Mouse (Mus musculus): Measurements from ENCODE around the gene Pdlim1. TPM values are rescaled to one million over a fixed set of nuclear protein-coding genes. Genes with fewer than 3 reads are reported as not detected.

The Pdlim1 gene
- polyA plus RNA-seq (2015; fragmentation: Nextera tagmentation; extraction: Ambion mirVana): 192 and 198 TPM in 2 replicates

DNA sequence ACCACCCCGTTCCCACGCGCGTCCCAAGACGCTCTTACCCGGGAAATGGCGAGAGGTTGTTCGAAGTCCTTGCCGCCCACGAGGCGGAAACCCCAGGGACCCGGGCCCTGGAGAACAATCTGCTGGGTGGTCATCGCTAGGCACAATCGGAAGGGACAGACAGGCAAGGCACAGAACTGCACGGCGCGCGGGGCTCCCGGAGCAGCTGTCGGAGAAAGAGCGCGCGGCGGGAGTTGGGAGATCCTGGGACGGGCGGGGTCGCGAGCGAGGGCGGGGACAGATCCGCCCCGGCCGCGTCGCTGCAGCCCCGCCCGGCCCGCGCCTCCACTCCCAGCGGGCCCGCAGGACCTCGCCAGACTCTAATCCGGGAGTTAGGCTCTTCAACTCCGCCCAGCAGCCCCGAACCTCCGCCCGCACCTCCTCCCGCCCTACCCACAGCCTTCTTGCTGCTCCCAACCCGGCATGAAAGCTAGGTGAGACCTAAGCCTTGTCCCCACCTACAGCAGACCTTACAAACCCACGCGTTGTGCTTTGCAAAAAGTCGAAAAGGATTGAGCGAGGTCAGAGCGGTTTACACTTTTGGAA, at the start of gene Pdlim1:
Gene Pdlim1, minus strand, starts transcription at position 535 of the 585 bp plus-strand sequence.
- Histone ChIP-seq H3K4me1 (0 out of 2 replicates have a peak, but pooled peaks cover 2% of the 10 kb centered on the region), H3K9me3 (no peaks in the 10 kb centered on the region), H3K9ac (peak within 1 kb of the TSS; percentile 71; the same call in 1 of the 2 replicates), H3K36me3 (no peaks in the 10 kb centered on the region), H3K4me3 (replicated peaks) (peak within 1 kb of the TSS; percentile 75), H3K27me3 (replicated peaks) (no peaks in the 10 kb centered on the region), H3K27ac (peak within 1 kb of the TSS; percentile 75; the same call in 1 of the 2 replicates), H3K4me2 (peak within 1 kb of the TSS; percentile 79)
- peak; percentile 93 for ATAC-seq (ENCODE audit: insufficient read depth, low FRiP score, low read depth)
- WGBS: under 1% methylated on average over 52 of the region's 54 CpGs

DNA sequence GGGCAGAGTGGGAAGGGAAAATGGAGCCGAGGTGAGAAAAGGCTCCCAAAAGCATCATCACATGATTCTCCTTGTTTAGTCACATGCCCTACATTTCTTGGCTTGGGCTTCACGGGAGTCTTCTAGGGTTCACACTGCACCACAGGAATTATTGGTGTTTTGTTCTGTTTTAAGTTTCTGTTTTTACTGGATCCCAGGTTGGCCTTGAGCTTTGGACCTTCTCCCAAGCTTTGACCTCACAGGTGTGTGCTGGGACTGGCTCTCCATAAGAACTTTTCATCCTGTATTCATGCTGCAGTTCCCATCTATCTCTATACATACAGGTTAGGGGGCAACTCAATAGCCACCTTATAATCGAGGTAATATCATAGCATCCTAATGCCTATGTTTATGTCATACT, 47.6 kb upstream of the Pdlim1 start:
- H3K27ac ChIP-seq: no peak overlapping the region

GRCm38 (mm10) chr19:40318511-40318910, 46.9 kb upstream of the Pdlim1 start:
- Histone ChIP-seq H3K27me3 (replicated peaks) (no peaks in the 10 kb centered on the region), H3K9ac (no peak overlapping the region), H3K36me3 (no peaks in the 10 kb centered on the region), H3K4me3 (replicated peaks) (no peak overlapping the region), H3K4me1 (no peaks in the 10 kb centered on the region), H3K9me3 (no peaks in the 10 kb centered on the region), H3K4me2 (no peak overlapping the region), H3K27ac (no peak overlapping the region)
- 36% methylated on average over 6 of the region's 6 CpGs for WGBS
- no peak for ATAC-seq (ENCODE audit: insufficient read depth, low FRiP score, low read depth)

More for the DNA sequence above, 47.6 kb upstream of the Pdlim1 start:
- no peak overlapping the region for H3K4me2 ChIP-seq
- H3K4me3 ChIP-seq (replicated peaks): no peak overlapping the region
- H3K9me3 ChIP-seq: no peaks in the 10 kb centered on the region
- WGBS: 79% methylated on average over 3 of the region's 3 CpGs
- no peaks in the 10 kb centered on the region for H3K36me3 ChIP-seq
- ATAC-seq (ENCODE audit: insufficient read depth, low FRiP score, low read depth): no peak
- H3K9ac ChIP-seq: no peak overlapping the region
- no peaks in the 10 kb centered on the region for H3K27me3 ChIP-seq (replicated peaks)
- no peaks in the 10 kb centered on the region for H3K4me1 ChIP-seq

DNA sequence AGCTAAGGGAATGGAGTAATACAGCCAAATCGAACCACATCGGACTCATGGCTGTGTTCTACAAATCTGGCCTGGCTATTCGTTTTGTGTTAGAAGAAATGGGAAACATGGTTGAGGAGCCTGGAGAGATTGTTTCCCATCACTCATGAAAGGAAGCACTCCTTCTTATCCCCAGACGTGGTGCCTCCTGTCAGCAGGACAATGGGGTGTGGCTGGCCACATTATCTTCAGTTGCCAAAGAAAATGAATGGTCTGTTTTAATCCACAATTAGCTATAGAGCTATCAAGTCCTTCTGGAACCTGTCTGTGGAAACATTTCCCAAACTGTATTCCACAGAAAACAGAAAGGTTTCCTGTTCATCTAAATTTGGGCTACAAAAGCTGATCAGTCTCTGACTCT, 45.4 kb upstream of the Pdlim1 start:
- H3K36me3 ChIP-seq: no peaks in the 10 kb centered on the region
- no peak overlapping the region for H3K4me3 ChIP-seq (replicated peaks)
- H3K9ac ChIP-seq: no peak overlapping the region
- no peaks in the 10 kb centered on the region for H3K4me1 ChIP-seq
- WGBS: 66% methylated on average over 4 of the region's 4 CpGs
- H3K27me3 ChIP-seq (replicated peaks): no peaks in the 10 kb centered on the region
- ATAC-seq (ENCODE audit: insufficient read depth, low FRiP score, low read depth): no peak
- H3K9me3 ChIP-seq: no peaks in the 10 kb centered on the region
- no peak overlapping the region for H3K4me2 ChIP-seq
- H3K27ac ChIP-seq: no peak overlapping the region

DNA sequence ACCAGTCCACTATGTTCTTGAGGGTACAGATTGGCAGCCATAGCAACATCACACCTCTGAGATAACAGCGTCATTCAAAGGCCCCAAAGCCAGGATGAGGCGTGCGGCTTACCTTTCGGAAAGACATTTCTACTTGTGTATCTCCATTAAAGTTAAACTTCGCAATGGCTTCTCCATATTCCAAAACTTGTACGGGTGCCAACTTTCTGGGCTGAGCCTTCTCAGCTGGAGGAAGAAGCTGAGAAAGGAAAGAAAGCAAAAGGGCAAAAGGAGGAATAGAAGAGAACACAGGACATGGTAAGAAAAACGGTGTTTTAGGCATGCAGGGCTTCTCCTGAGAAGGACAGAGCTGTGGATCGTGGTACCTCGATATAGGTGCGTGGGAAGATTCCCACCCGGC, 42.6 kb upstream of the Pdlim1 start:
- 76% methylated on average over 11 of the region's 11 CpGs for WGBS
- H3K9me3 ChIP-seq: no peaks in the 10 kb centered on the region
- H3K36me3 ChIP-seq: no peaks in the 10 kb centered on the region
- no peak overlapping the region for H3K4me2 ChIP-seq
- no peaks in the 10 kb centered on the region for H3K27me3 ChIP-seq (replicated peaks)
- no peaks in the 10 kb centered on the region for H3K4me1 ChIP-seq
- ATAC-seq (ENCODE audit: insufficient read depth, low FRiP score, low read depth): no peak
- no peak overlapping the region for H3K4me3 ChIP-seq (replicated peaks)
- no peak overlapping the region for H3K9ac ChIP-seq
- H3K27ac ChIP-seq: 0 out of 2 replicates have a peak overlapping the region, but pooled peaks have one; percentile 46

- no peak overlapping the region for H3K4me3 ChIP-seq (replicated peaks)
- no peaks in the 10 kb centered on the region for H3K27me3 ChIP-seq (replicated peaks)
- no peak overlapping the region for H3K9ac ChIP-seq
- H3K4me2 ChIP-seq: no peak overlapping the region
- no peak overlapping the region for H3K27ac ChIP-seq
- 92% methylated on average over 8 of the region's 8 CpGs for WGBS
- H3K36me3 ChIP-seq: no peaks in the 10 kb centered on the region
- ATAC-seq (ENCODE audit: insufficient read depth, low FRiP score, low read depth): no peak
- no peaks in the 10 kb centered on the region for H3K9me3 ChIP-seq
- no peaks in the 10 kb centered on the region for H3K4me1 ChIP-seq
Measured at GRCm38 (mm10) chr19:40311631-40312030, 40.0 kb upstream of the Pdlim1 start.

DNA sequence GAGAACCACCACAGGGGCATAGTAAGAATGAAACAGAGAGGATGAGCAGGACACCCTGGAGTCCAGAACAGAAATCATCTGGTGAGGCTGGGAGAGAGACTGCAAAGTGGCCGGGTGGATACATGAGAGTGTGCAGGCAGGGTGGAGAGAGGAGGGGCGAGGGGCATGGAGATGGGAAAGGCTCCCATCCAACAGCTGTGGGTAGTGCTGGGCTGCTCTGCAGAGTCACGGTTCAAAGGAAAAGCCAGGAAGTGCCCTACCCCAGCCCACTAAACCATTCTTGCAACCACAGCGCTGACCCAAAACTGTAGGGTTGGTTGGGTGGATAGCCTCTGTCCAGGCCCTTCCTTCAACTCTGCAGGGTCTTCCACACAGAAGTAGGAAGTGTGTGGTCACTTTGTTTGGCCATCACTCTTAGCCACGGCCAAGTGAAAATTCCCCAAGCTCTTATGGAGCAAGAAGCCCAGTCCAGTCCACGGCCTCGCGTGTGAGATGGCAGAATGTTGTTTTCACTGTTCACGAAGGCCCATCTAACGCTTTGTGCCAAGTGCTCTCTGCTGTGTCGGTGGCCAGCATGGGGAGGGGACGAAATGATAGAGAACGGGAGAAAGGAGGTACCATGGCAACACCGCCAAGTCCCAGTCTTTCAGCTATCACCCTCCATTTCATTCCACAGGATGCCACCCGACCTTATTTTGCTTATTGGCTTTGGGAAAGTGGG, 38.9 kb upstream of the Pdlim1 start:
- no peaks in the 10 kb centered on the region for H3K4me1 ChIP-seq
- H3K4me2 ChIP-seq: no peak overlapping the region
- no peak for ATAC-seq (ENCODE audit: insufficient read depth, low FRiP score, low read depth)
- H3K9ac ChIP-seq: no peak overlapping the region
- H3K27me3 ChIP-seq (replicated peaks): no peaks in the 10 kb centered on the region
- H3K4me3 ChIP-seq (replicated peaks): no peak overlapping the region
- 86% methylated on average over 15 of the region's 15 CpGs for whole genome bisulfite sequencing
- no peaks in the 10 kb centered on the region for H3K36me3 ChIP-seq
- H3K27ac ChIP-seq: no peak overlapping the region
- H3K9me3 ChIP-seq: no peaks in the 10 kb centered on the region

DNA sequence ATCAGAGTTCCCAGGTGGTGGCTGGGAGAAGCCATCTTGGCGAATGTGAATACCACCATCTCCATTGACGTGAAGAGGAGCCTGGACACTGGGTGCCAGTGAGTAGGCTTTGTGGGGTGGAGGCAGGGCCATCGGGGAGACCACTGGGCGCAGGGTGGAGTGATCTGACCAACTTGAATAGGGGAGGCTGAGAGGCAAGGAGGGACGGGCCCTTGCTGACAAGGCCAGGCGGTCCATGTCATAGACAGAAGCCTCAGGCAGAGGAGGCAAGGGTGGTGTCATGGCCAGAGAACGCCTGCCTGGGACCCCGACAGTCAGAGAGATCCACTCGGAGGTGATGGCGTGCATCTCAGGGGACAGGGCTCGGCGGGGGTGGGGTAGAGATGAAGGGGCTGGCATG, 38.3 kb upstream of the Pdlim1 start:
- Histone ChIP-seq H3K36me3 (no peaks in the 10 kb centered on the region), H3K4me1 (no peaks in the 10 kb centered on the region), H3K27ac (no peak overlapping the region), H3K27me3 (replicated peaks) (no peaks in the 10 kb centered on the region), H3K4me2 (no peak overlapping the region), H3K4me3 (replicated peaks) (no peak overlapping the region), H3K9ac (no peak overlapping the region), H3K9me3 (no peaks in the 10 kb centered on the region)
- no peak for ATAC-seq (ENCODE audit: insufficient read depth, low FRiP score, low read depth)
- WGBS: 90% methylated on average over 12 of the region's 12 CpGs

GRCm38 (mm10) chr19:40307550-40307949, 35.9 kb upstream of the Pdlim1 start:
- Histone ChIP-seq H3K4me2 (no peak overlapping the region), H3K27ac (no peak overlapping the region), H3K4me3 (replicated peaks) (no peak overlapping the region), H3K9me3 (no peaks in the 10 kb centered on the region), H3K9ac (no peak overlapping the region), H3K4me1 (no peaks in the 10 kb centered on the region), H3K27me3 (replicated peaks) (no peaks in the 10 kb centered on the region), H3K36me3 (no peaks in the 10 kb centered on the region)
- ATAC-seq (ENCODE audit: insufficient read depth, low FRiP score, low read depth): peak; percentile 59; the same call in 1 of the 2 replicates
- WGBS: 70% methylated on average over 7 of the region's 7 CpGs

- Histone ChIP-seq H3K4me3 (replicated peaks) (no peak overlapping the region), H3K27me3 (replicated peaks) (no peaks in the 10 kb centered on the region), H3K36me3 (no peaks in the 10 kb centered on the region), H3K9ac (no peak overlapping the region), H3K4me2 (no peak overlapping the region), H3K9me3 (no peaks in the 10 kb centered on the region), H3K4me1 (no peaks in the 10 kb centered on the region), H3K27ac (no peak overlapping the region)
- no peak for ATAC-seq (ENCODE audit: insufficient read depth, low FRiP score, low read depth)
- WGBS: 54% methylated on average over 2 of the region's 2 CpGs
Measured at GRCm38 (mm10) chr19:40306631-40307030, 35.0 kb upstream of the Pdlim1 start.

DNA sequence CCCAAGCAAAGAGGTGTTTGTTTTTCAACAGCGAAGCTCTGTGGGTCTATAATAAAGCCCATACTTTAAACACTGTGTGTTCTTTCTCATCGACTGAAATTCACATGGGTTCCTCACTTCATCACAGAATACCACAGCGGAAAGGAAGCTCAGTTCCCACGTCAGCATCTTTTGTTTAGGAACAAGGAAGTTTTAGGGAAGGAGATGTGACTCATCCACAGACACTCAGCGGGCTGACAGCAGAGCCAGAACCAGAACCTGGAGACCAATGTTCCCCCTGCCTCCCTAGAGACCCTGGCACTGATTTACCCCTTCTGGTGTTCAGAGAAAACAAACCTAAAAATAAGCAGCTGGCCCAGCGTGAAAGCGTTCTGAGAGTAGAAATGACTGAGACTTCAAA, 33.8 kb upstream of the Pdlim1 start:
- WGBS: 62% methylated on average over 7 of the region's 7 CpGs
- H3K9me3 ChIP-seq: no peaks in the 10 kb centered on the region

GRCm38 (mm10) chr19:40302916-40303315, 31.3 kb upstream of the Pdlim1 start:
- Histone ChIP-seq H3K9ac (no peak overlapping the region), H3K27ac (no peak overlapping the region), H3K36me3 (no peaks in the 10 kb centered on the region), H3K9me3 (no peaks in the 10 kb centered on the region), H3K4me2 (no peak overlapping the region), H3K4me3 (replicated peaks) (no peak overlapping the region), H3K4me1 (no peaks in the 10 kb centered on the region), H3K27me3 (replicated peaks) (no peaks in the 10 kb centered on the region)
- no peak for ATAC-seq (ENCODE audit: insufficient read depth, low FRiP score, low read depth)
- WGBS: 71% methylated on average over 9 of the region's 9 CpGs

More for the DNA sequence above, 33.8 kb upstream of the Pdlim1 start:
- Histone ChIP-seq H3K4me2 (no peak overlapping the region), H3K27me3 (replicated peaks) (no peaks in the 10 kb centered on the region), H3K36me3 (no peaks in the 10 kb centered on the region), H3K4me3 (replicated peaks) (no peak overlapping the region), H3K4me1 (no peaks in the 10 kb centered on the region), H3K9ac (no peak overlapping the region), H3K27ac (no peak overlapping the region)
- ATAC-seq (ENCODE audit: insufficient read depth, low FRiP score, low read depth): no peak

Measured in stomach, embryonic 15.5 days (tissue).